Mouse (Mus musculus) kidney, adult 2 months (tissue): ENCODE results near the gene Map4k5.

Source experiments
- CTCF ChIP-seq: fragments of 200-500 bp; conservative IDR thresholded peaks from 2 replicates; pipeline ENCODE4 v1.5.1; 2011; ENCODE audit warnings: low read depth, mild to moderate bottlenecking, control low read depth, low read length, moderate library complexity, mixed read lengths; ENCODE audit not compliant: insufficient read depth, insufficient read length
- POLR2A ChIP-seq: fragments of 200-500 bp; IDR thresholded peaks from one replicate; pipeline ENCODE4 v1.6.1; 2011; ENCODE audit warnings: low read depth, low read length, control low read depth

DNA sequence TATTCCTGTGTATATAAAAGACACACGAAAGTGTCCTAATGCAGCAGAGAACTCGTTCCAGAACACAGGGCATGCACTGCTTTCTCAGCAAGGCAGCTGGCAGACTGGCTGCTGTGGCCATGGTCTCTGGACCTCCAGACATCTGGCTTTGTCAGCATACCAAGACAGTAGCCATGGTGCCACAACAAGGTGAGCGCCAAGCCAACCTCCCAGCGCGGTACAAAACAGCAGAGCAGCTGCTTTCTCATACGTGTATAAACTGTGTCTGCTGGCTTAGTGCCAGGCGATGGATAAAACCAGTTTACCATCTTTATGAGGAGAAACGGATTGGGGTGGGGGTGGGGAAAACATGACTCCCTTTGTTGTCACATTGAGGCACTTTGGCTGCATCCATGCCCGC, 127.5 kb downstream of the Map4k5 start:
- no peak for TF ChIP-seq CTCF
- TF ChIP-seq POLR2A = no peak
